Mouse (Mus musculus) frontal cortex, adult 2 months (tissue): Measurements from ENCODE around the gene Lpcat2. TPM values are rescaled to one million over a fixed set of nuclear protein-coding genes. Genes with fewer than 3 reads are reported as not detected.

Experiments used
- DNase-seq, 2 experiments: peaks; one replicate each; pipeline ENCODE4 v3.0.0; 2022; ENCODE audit warnings: low spot score in 1 of 2; ENCODE audit errors: extremely low spot score in 1 of 2
- polyA plus RNA-seq: library from polyadenylated mRNA; depleted of rRNA; stranded (reverse); fragments of >200 nt; gene quantifications from 2 replicates; pipeline ENCODE4 v1.2.3, GENCODE M21; 2012; rRNA removed

The Lpcat2 gene
- polyA plus RNA-seq, result 12.6 and 17.2 TPM in 2 replicates

- peak; percentile 48 to 88 for DNase-seq
These were observed at the start of gene Lpcat2 for GRCm38 (mm10) chr8:92855171-92855894. Gene Lpcat2 (plus strand): TSS chr8:92855339.

GRCm38 (mm10) chr8:92812773-92813172, 42.4 kb upstream of the Lpcat2 start:
- no peak for DNase-seq

- DNase-seq, result no peak
These were observed 39.5 kb upstream of the Lpcat2 start for GRCm38 (mm10) chr8:92815661-92816060.

- DNase-seq, result peak; percentile 72 to 96
These were observed 37.0 kb upstream of the Lpcat2 start for GRCm38 (mm10) chr8:92817928-92818818.

DNA sequence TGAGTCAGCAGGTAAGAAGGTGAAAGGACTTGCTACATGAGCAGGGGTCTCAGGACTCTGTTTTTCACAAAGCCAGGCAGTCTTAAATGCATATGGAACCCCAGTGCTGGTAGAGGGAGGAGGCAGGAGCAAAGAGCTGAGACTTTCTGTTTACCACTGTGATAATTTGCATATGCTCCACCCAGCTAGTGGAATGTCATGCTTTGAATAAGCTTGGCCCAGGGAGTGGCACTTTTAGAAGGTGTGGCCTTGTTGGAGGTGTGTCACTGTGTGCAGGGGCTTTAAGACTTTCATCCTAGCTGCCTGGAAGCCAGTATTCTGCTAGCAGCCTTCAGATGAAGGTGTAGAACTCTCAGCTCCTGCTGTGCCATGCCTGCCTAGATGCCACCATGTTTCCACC, 34.0 kb upstream of the Lpcat2 start:
- DNase-seq, result no peak

- no peak for DNase-seq
These were observed 32.8 kb upstream of the Lpcat2 start for GRCm38 (mm10) chr8:92822386-92822785.

DNA sequence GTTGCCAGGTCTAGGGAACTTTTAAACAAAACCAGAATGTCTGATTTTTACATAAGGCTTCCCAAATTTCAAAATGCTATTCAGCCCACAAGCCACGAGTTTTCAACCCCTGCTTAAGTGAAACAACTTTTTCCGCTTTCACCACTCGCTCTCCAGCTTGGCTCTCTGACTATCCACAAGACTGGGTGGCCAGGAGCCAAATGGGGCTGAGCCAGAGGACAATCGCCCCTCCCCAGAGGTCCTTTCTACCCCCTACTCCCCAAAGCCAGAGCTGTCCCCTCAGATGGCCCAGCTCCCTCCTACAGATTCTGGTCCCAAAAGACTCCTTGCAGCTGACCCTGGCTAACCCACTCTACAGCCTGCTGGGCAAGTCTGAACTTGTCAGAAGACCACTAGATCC, 29.1 kb upstream of the Lpcat2 start:
- no peak for DNase-seq

- DNase-seq, result no peak
These were observed 27.7 kb upstream of the Lpcat2 start, which contains the start of gene Mmp2 for GRCm38 (mm10) chr8:92827243-92828034. Gene Mmp2 (plus strand): TSS chr8:92827291.

DNA sequence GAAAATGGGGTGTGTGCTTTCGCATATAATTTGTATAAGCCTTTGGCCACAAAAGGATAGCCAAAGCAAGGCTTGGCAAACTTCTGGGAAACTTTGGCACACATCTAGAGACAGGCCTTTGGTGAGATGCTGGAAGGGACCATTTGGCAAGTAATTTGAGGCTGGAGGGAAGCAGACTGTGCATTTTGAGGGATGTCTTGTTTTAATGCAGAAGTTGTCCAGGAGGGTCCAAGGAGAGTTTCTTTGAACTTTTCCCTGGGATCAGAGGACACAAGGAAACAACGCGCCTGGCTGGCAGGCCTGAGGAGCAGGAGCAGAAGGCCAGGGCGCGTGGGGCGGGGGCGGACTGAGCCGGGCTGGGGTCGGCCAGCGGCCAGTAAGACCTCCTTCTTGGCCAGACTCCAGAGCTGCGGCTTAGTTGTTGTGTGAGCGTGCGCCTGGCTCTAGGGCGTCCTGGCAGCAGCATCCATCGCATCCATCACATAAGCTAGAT, 26.8 kb upstream of the Lpcat2 start:
- peak in 1 of 2 experiments; percentile 25 for DNase-seq

- DNase-seq, result no peak
These were observed 20.9 kb upstream of the Lpcat2 start for GRCm38 (mm10) chr8:92834065-92834731.

GRCm38 (mm10) chr8:92834786-92835500, 20.2 kb upstream of the Lpcat2 start:
- no peak for DNase-seq

GRCm38 (mm10) chr8:92835901-92836300, 19.2 kb upstream of the Lpcat2 start:
- no peak for DNase-seq

DNA sequence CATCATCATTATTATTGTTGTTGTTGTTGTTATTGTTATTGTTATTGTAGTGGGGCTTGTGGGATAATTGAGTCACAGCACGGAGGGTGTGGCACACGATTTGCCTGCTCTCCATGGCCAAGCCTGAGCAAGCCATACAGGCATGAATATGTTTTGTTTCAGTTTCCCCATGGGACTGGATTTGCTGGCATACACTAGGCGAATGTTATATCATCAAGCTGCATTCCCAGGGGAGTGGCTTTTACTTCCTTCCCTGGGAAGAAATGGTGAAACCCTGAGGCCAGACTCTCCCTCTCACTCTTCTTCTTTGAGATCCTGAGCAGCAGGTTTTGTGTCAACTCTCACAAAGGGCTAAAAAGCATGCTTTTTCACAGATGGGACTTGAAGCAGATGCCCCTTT, 16.5 kb upstream of the Lpcat2 start:
- no peak for DNase-seq

GRCm38 (mm10) chr8:92839161-92839560, 16.0 kb upstream of the Lpcat2 start:
- DNase-seq, result no peak

DNA sequence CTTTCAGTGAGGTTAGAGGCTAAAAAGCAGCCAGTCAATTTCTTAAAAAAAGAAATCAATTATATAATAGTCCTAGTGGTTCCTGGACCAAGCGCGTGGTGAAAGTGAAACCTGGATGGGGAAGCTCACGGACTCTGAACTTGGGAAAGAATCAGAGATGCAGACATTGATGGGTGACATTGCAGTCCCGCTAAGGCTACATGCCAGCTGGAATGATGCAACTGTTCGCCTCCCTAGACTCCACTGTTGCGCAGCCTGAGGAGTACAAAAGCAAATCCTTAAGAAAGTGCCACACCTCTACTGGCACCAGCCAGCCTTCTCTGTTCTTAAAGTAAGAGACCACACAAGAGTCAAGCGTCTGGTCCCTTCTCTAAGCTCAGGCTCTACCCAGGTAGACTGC, 15.3 kb upstream of the Lpcat2 start:
- DNase-seq, result no peak

DNA sequence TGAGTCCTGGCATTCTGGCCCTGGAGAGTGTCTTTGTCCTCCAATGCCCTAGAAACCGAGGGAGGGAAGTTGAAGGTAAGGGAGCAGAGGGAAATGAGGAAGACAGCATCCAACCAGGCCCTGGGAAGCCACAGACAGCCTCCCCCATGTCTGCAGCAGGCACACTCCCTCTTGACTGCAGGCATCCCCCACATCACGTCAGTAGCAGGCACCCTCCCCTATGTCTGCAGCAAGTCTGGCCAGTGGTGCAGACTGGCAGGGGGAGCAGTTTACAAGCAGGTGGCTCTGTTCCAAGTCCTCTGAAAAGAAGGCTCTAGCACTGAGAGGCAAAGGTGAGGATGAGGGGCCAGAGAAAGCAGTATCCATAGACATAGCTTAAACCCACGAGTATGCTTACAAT, 8.5 kb upstream of the Lpcat2 start:
- peak in 1 of 2 experiments; percentile 46 for DNase-seq

DNA sequence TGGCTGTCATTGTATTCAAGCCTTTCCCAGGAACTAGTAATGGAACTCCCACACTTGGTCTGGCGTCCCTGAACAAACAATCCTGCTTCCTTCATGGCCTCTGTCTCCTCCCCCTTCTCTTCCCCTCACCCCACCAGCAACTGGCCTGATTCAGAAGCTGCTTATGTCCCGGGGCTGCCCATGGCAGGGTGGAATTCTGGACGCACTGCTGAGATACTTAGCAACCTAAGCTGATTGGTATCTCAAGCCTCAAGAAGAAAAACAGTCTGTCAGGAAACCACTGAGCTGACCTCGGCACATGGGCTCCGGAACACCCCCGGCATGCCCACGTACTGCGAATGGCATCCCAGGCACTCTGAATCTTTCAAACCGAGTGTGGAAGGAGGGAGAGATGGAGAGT, 7.8 kb upstream of the Lpcat2 start:
- no peak for DNase-seq

- no peak for DNase-seq
These were observed 5.9 kb upstream of the Lpcat2 start for GRCm38 (mm10) chr8:92849261-92849660.

DNA sequence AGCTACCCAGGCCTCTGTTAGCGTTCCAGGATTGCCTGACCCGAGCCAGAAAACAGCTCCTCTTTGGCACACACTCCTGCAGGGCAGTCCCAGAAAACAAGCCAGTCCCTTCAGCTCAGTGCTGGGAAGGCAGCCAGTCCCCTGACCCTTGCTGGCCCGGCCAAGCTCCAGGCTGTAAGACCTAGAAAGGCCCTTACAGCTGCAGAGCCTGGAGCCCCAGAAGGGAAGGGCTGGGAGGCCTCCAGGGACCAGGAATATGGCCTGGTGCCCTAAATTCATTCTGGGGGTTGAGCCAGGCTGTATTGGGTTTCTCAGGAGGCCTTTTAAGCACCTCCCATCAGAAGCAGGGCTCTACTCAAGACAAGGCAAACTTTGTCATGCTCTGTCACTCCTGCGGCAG, 4.9 kb upstream of the Lpcat2 start:
- DNase-seq, result peak; percentile 71 to 84
